Mouse (Mus musculus) macrophage (primary cell): Measurements from ENCODE around the gene Fsip1. TPM values are rescaled to one million over a fixed set of nuclear protein-coding genes. Genes with fewer than 3 reads are reported as not detected.
"Not testable (repeated sequence)": the region's sequence is repeated elsewhere in the genome, so short reads cannot be mapped to it uniquely, and the experiment has no call there.

ENCODE experiments used
- H3K27ac ChIP-seq: fragments of 350-480 bp; formaldehyde crosslinking; 2 replicates; pipeline ENCODE4 v1.9.0; 2021
- H3K36me3 ChIP-seq: fragments of 350-480 bp; formaldehyde crosslinking; 2 replicates; pipeline ENCODE4 v1.9.0; 2021; ENCODE audit errors: inconsistent target
- H3K4me3 ChIP-seq: fragments of 350-480 bp; formaldehyde crosslinking; 2 replicates; pipeline ENCODE4 v1.9.0; 2021; ENCODE audit errors: inconsistent target
- H3K79me2 ChIP-seq: fragments of 350-480 bp; formaldehyde crosslinking; 2 replicates; pipeline ENCODE4 v1.9.0; 2021; ENCODE audit errors: inconsistent target
- WGBS: methylation state at CpG from one replicate; pipeline ENCODE4 v1.1.7; 2026; ENCODE audit warnings: inconsistent platforms; ENCODE audit not compliant: missing documents; 5-methylcytosine and 5-hydroxymethylcytosine counted together
- polyA plus RNA-seq: library from polyadenylated mRNA; stranded (reverse); fragments of 250-400 nt; gene quantifications from 3 replicates; pipeline ENCODE4 v1.2.4, GENCODE M21; 2018; ENCODE audit warnings: inconsistent platforms
- total RNA-seq, 78 experiments: library from RNA; depleted of rRNA; stranded (reverse); fragments of 250-400 nt; gene quantifications; 1 replicate in 9 of 78; 2 replicates in 24 of 78; 3 replicates in 43 of 78; 4 replicates in 2 of 78; pipeline ENCODE4 v1.2.4; 2018; ENCODE audit warnings: inconsistent platforms in 56 of 78

Fsip1 gene
- 1 to 10 TPM in 2 of 26 experiments, under 1 TPM in 4, not detected in 20; 0.21 to 1.2 (median 0.73) TPM for total RNA-seq (2018; cell fraction: chromatin; rRNA removed)
- total RNA-seq (2018; cell fraction: cytosol; rRNA removed), result under 1 TPM in 20 of 26 experiments, not detected in 6; 0.07 to 0.68 (median 0.23) TPM
- under 1 TPM in 5 of 26 experiments, not detected in 21; 0.28 to 0.92 (median 0.40) TPM for total RNA-seq (2018; cell fraction: nucleus; rRNA removed)
- polyA plus RNA-seq, result 0.33 to 0.56 TPM in 2 of 3 replicates, not detected in the other

GRCm38 (mm10) chr2:118256621-118257053 lies at the start of gene Fsip1:
Gene Fsip1 (minus strand): TSS chr2:118256966.
- H3K4me3 ChIP-seq, result peak within 1 kb of the TSS; percentile 43
- no peaks in the 10 kb centered on the region for H3K36me3 ChIP-seq
- no peak within 1 kb of the TSS for H3K27ac ChIP-seq
- WGBS, result 3% methylated on average over 24 of the region's 25 CpGs
- H3K79me2 ChIP-seq, result no peaks in the 10 kb centered on the region

GRCm38 (mm10) chr2:118306522-118306895 lies 49.7 kb upstream of the Fsip1 start:
- H3K4me3 ChIP-seq, result no peak overlapping the region
- 16% methylated on average over 3 of the region's 3 CpGs for WGBS
- no peaks in the 10 kb centered on the region for H3K79me2 ChIP-seq
- no peaks in the 10 kb centered on the region for H3K36me3 ChIP-seq
- peak overlapping the region; percentile 22 for H3K27ac ChIP-seq

- H3K36me3 ChIP-seq, result no peaks in the 10 kb centered on the region
- WGBS, result 76% methylated on average over 6 of the region's 7 CpGs
- H3K27ac ChIP-seq, result peak overlapping the region; percentile 22
Measured at GRCm38 (mm10) chr2:118305827-118306521, 49.2 kb upstream of the Fsip1 start.

GRCm38 (mm10) chr2:118303456-118303855 lies 46.7 kb upstream of the Fsip1 start:
- Histone ChIP-seq H3K4me3 (no peak overlapping the region), H3K36me3 (no peaks in the 10 kb centered on the region), H3K79me2 (no peaks in the 10 kb centered on the region), H3K27ac (no peak overlapping the region)
- 95% methylated on average over 4 of the region's 4 CpGs for WGBS

More at GRCm38 (mm10) chr2:118305827-118306521, 49.2 kb upstream of the Fsip1 start:
- Histone ChIP-seq H3K79me2 (no peaks in the 10 kb centered on the region), H3K4me3 (no peak overlapping the region)

GRCm38 (mm10) chr2:118301656-118302055 lies 44.9 kb upstream of the Fsip1 start:
- Histone ChIP-seq H3K79me2 (no peaks in the 10 kb centered on the region), H3K36me3 (no peaks in the 10 kb centered on the region), H3K4me3 (no peak overlapping the region), H3K27ac (no peak overlapping the region)
- WGBS, result 100% methylated on average over 2 of the region's 2 CpGs

- H3K4me3 ChIP-seq, result no peak overlapping the region
- no peaks in the 10 kb centered on the region for H3K79me2 ChIP-seq
- WGBS, result 96% methylated on average over 8 of the region's 8 CpGs
- no peak overlapping the region for H3K27ac ChIP-seq
- no peaks in the 10 kb centered on the region for H3K36me3 ChIP-seq
Measured at GRCm38 (mm10) chr2:118301041-118301545, 44.3 kb upstream of the Fsip1 start.

- Histone ChIP-seq H3K27ac (no peak overlapping the region), H3K4me3 (no peak overlapping the region), H3K79me2 (no peaks in the 10 kb centered on the region), H3K36me3 (no peaks in the 10 kb centered on the region)
- 100% methylated on average over 2 of the region's 2 CpGs for WGBS
Measured at GRCm38 (mm10) chr2:118299981-118300380, 43.2 kb upstream of the Fsip1 start.

- H3K4me3 ChIP-seq, result no peak overlapping the region
- H3K79me2 ChIP-seq, result no peaks in the 10 kb centered on the region
- H3K27ac ChIP-seq, result peak overlapping the region; percentile 98; the same call in 1 of the 2 replicates
- WGBS, result 92% methylated on average over 4 of the region's 4 CpGs
- no peaks in the 10 kb centered on the region for H3K36me3 ChIP-seq
Measured at GRCm38 (mm10) chr2:118298601-118299000, 41.8 kb upstream of the Fsip1 start.

- no peaks in the 10 kb centered on the region for H3K36me3 ChIP-seq
- no peaks in the 10 kb centered on the region for H3K79me2 ChIP-seq
- no peak overlapping the region for H3K4me3 ChIP-seq
- H3K27ac ChIP-seq, result peak overlapping the region; percentile 98
- 83% methylated on average over 2 of the region's 2 CpGs for WGBS
Measured at GRCm38 (mm10) chr2:118297966-118298365, 41.2 kb upstream of the Fsip1 start.

GRCm38 (mm10) chr2:118295505-118295904 lies 38.7 kb upstream of the Fsip1 start:
- no peaks in the 10 kb centered on the region for H3K79me2 ChIP-seq
- peak overlapping the region; percentile 98 for H3K27ac ChIP-seq
- H3K36me3 ChIP-seq, result no peaks in the 10 kb centered on the region
- no peak overlapping the region for H3K4me3 ChIP-seq
- WGBS, result 15% methylated on average over 7 of the region's 7 CpGs

- WGBS, result 97% methylated on average over 5 of the region's 5 CpGs
- Histone ChIP-seq H3K36me3 (no peaks in the 10 kb centered on the region), H3K4me3 (no peak overlapping the region), H3K79me2 (no peaks in the 10 kb centered on the region), H3K27ac (no peak overlapping the region)
Measured at GRCm38 (mm10) chr2:118293583-118293982, 36.8 kb upstream of the Fsip1 start.

- 92% methylated on average over 4 of the region's 7 CpGs for WGBS
- H3K36me3 ChIP-seq, H3K4me3 ChIP-seq, H3K79me2 ChIP-seq: not testable (repeated sequence)
- peak overlapping the region; percentile 49 for H3K27ac ChIP-seq
Measured at GRCm38 (mm10) chr2:118289066-118289460, 32.3 kb upstream of the Fsip1 start.

GRCm38 (mm10) chr2:118288326-118289065 lies 31.7 kb upstream of the Fsip1 start:
- Histone ChIP-seq H3K79me2 (no peaks in the 10 kb centered on the region), H3K27ac (peak overlapping the region; percentile 49), H3K4me3 (no peak overlapping the region), H3K36me3 (no peaks in the 10 kb centered on the region)
- WGBS, result 94% methylated on average over 9 of the region's 9 CpGs

GRCm38 (mm10) chr2:118287678-118288077 lies 30.9 kb upstream of the Fsip1 start:
- no peaks in the 10 kb centered on the region for H3K36me3 ChIP-seq
- peak overlapping the region; percentile 49 for H3K27ac ChIP-seq
- H3K79me2 ChIP-seq, result no peaks in the 10 kb centered on the region
- no peak overlapping the region for H3K4me3 ChIP-seq
- 91% methylated on average over 4 of the region's 4 CpGs for WGBS

GRCm38 (mm10) chr2:118282467-118282866 lies 25.7 kb upstream of the Fsip1 start:
- Histone ChIP-seq H3K4me3 (no peak overlapping the region), H3K36me3 (no peaks in the 10 kb centered on the region), H3K79me2 (no peaks in the 10 kb centered on the region), H3K27ac (no peak overlapping the region)
- 94% methylated on average over 3 of the region's 3 CpGs for WGBS
